In genomic region chr5:12541268-12541667, GRCm38 (mm10) we compare ENCODE assay signal across 8 mouse cellular contexts.
DNase-seq lines count a peak whose midpoint lies in the region; ATAC-seq lines count a peak whose summit lies in the region.

No protein-coding gene starts in this region.

- H3K27me3 ChIP-seq in heart, embryonic 11.5 days (ENCODE audit: control insufficient read depth, insufficient read depth, low read length): no peaks in the 10 kb centered on the region

- H3K4me3 ChIP-seq in heart, embryonic 11.5 days (ENCODE audit: low read depth, low read length): no peak overlapping the region

- 41% methylated on average over 2 of the region's 2 CpGs for WGBS in heart, embryonic 11.5 days (ENCODE audit: insufficient replicate concordance)

- ATAC-seq in heart, embryonic 11.5 days (replicated peaks; ENCODE audit: insufficient number of reproducible peaks, low FRiP score, low TSS enrichment): no peak

- H3K4me1 ChIP-seq in heart, embryonic 11.5 days (ENCODE audit: control insufficient read depth, insufficient read depth, low read length): no peaks in the 10 kb centered on the region

- no peaks in the 10 kb centered on the region for H3K36me3 ChIP-seq in heart, embryonic 11.5 days (ENCODE audit: control insufficient read depth, insufficient read depth, low read length)

- H3K9ac ChIP-seq in heart, embryonic 11.5 days (ENCODE audit: low read depth, low read length): no peak overlapping the region

- no peak overlapping the region for H3K27ac ChIP-seq in heart, embryonic 11.5 days (ENCODE audit: low read depth, low read length)

- DNase-seq in heart, postnatal 10 days: peak; percentile 44 to 52
- peak; percentile 7 for DNase-seq in lung, postnatal 36 days
- no peak for DNase-seq in lung, postnatal 14 days
- DNase-seq in embryo, embryonic 10.5 days (ENCODE audit: low spot score): peak; percentile 79
- peak; percentile 77 for DNase-seq in retina, embryonic 14.5 days (ENCODE audit: low spot score)
- DNase-seq in yolk sac, embryonic 10.5 days (ENCODE audit: low spot score): no peak
- DNase-seq in ovary, adult 18-20 months (ENCODE audit: low spot score): no peak

- no peaks in the 10 kb centered on the region for H3K9me3 ChIP-seq in heart, embryonic 11.5 days (replicated peaks; ENCODE audit: control insufficient read depth, low read length)

- intact Hi-C loops in heart, postnatal 10 days (cut with DNase I): loop anchor here (5.0 kb wide), 2 partner anchors 159 to 509 kb away; partner anchors contain the start of gene Sema3d

- H3K4me2 ChIP-seq in heart, embryonic 11.5 days: no peak overlapping the region

Comparison
In these comparisons a context has a peak if more than half of its experiments do, and no peak if none do; other contexts are left out.
1. DNase-seq: peak in heart, postnatal 10 days (2 of 2), lung, postnatal 36 days (single experiment), embryo, embryonic 10.5 days (single experiment) and retina, embryonic 14.5 days (single experiment); none in lung, postnatal 14 days (single experiment), yolk sac, embryonic 10.5 days (single experiment) and ovary, adult 18-20 months (single experiment).